Mouse (Mus musculus): ENCODE data around the gene Shc4. TPM values are rescaled to one million over a fixed set of nuclear protein-coding genes. Genes with fewer than 3 reads are reported as not detected.

Gene Shc4
- total RNA-seq, 2 experiments from 2014 or later: 0.71 to 1.0 TPM

GRCm38 (mm10) chr2:125685441-125686150 lies 38.4 kb downstream of the Shc4 start:
- no peak for DNase-seq (ENCODE audit: low spot score)

GRCm38 (mm10) chr2:125684559-125685440 lies 39.1 kb downstream of the Shc4 start:
- DNase-seq (ENCODE audit: low spot score): no peak

GRCm38 (mm10) chr2:125683895-125684294 lies 40.1 kb downstream of the Shc4 start:
- no peak for DNase-seq (ENCODE audit: low spot score)

GRCm38 (mm10) chr2:125681811-125682210 lies 42.1 kb downstream of the Shc4 start:
- DNase-seq (ENCODE audit: low spot score): no peak

- peak; percentile 63 for DNase-seq (ENCODE audit: low spot score)
These were observed 50.9 kb downstream of the Shc4 start, which contains the start of gene Eid1 for GRCm38 (mm10) chr2:125672957-125673631. Eid1 (plus strand) TSS chr2:125673095.

GRCm38 (mm10) chr2:125672568-125672956 lies 51.4 kb downstream of the Shc4 start:
- DNase-seq (ENCODE audit: low spot score): peak; percentile 17

GRCm38 (mm10) chr2:125670846-125671245 lies 53.1 kb downstream of the Shc4 start:
- no peak for DNase-seq (ENCODE audit: low spot score)

- no peak for DNase-seq (ENCODE audit: low spot score)
These were observed 56.2 kb downstream of the Shc4 start for GRCm38 (mm10) chr2:125667721-125668120.

- DNase-seq (ENCODE audit: low spot score): no peak
These were observed 56.8 kb downstream of the Shc4 start for GRCm38 (mm10) chr2:125667184-125667583.

GRCm38 (mm10) chr2:125666668-125667067 lies 57.3 kb downstream of the Shc4 start:
- DNase-seq (ENCODE audit: low spot score): no peak

GRCm38 (mm10) chr2:125665909-125666308 lies 58.0 kb downstream of the Shc4 start:
- DNase-seq (ENCODE audit: low spot score): no peak

GRCm38 (mm10) chr2:125665213-125665612 lies 58.7 kb downstream of the Shc4 start:
- no peak for DNase-seq (ENCODE audit: low spot score)

GRCm38 (mm10) chr2:125662517-125662916 lies 61.4 kb downstream of the Shc4 start:
- no peak for DNase-seq (ENCODE audit: low spot score)

- DNase-seq (ENCODE audit: low spot score): no peak
These were observed 62.8 kb downstream of the Shc4 start for GRCm38 (mm10) chr2:125661156-125661555.

GRCm38 (mm10) chr2:125660537-125661130 lies 63.3 kb downstream of the Shc4 start:
- DNase-seq (ENCODE audit: low spot score): no peak

- DNase-seq (ENCODE audit: low spot score): peak; percentile 76
These were observed 64.0 kb downstream of the Shc4 start for GRCm38 (mm10) chr2:125659823-125660536.

- DNase-seq (ENCODE audit: low spot score): no peak
These were observed 68.6 kb downstream of the Shc4 start for GRCm38 (mm10) chr2:125655391-125655790.

GRCm38 (mm10) chr2:125653286-125653685 lies 70.7 kb downstream of the Shc4 start:
- DNase-seq (ENCODE audit: low spot score): no peak

GRCm38 (mm10) chr2:125651563-125651962 lies 72.4 kb downstream of the Shc4 start:
- DNase-seq (ENCODE audit: low spot score): no peak

GRCm38 (mm10) chr2:125650742-125651352 lies 73.1 kb downstream of the Shc4 start:
- DNase-seq (ENCODE audit: low spot score): no peak

All from gastrocnemius, adult 18-20 months (tissue).